Mouse (Mus musculus) ES-E14 (cell line): Measurements from ENCODE around the gene Pak7. TPM values are rescaled to one million over a fixed set of nuclear protein-coding genes. Genes with fewer than 3 reads are reported as not detected.

Experiments used
- DNase-seq: peaks from one replicate; pipeline ENCODE4 v3.0.0-alpha.2; 2013; ENCODE audit warnings: low read depth, low spot score
- H3K27ac ChIP-seq: 2 replicates; pipeline ENCODE4 v1.5.1; 2012; ENCODE audit warnings: low read depth, mild to moderate bottlenecking, low read length, moderate library complexity, mixed read lengths; ENCODE audit not compliant: poor library complexity, insufficient read depth, severe bottlenecking
- H3K36me3 ChIP-seq: 2 replicates; pipeline ENCODE4 v1.6.1; 2012; ENCODE audit warnings: mild to moderate bottlenecking, low read length, moderate library complexity, mixed read lengths; ENCODE audit not compliant: control insufficient read depth, poor library complexity, insufficient read depth, severe bottlenecking
- H3K4me1 ChIP-seq, 2 experiments: fragments of 150-350 bp in 1 of 2; sonication (generic) in 1 of 2; 2 replicates each; pipeline ENCODE4 v1.6.1; 2012; ENCODE audit warnings: low read length in 2 of 2, mild to moderate bottlenecking in 1 of 2, mixed read lengths in 1 of 2; ENCODE audit not compliant: control insufficient read depth in 2 of 2, insufficient read depth in 2 of 2, poor library complexity in 1 of 2
- H3K4me3 ChIP-seq, 2 experiments: fragments of 150-350 bp in 1 of 2; sonication (generic) in 1 of 2; 2 replicates each; pipeline ENCODE4 v1.5.1; 2012; ENCODE audit warnings: low read length in 2 of 2, low read depth in 1 of 2, mild to moderate bottlenecking in 1 of 2, mixed read lengths in 1 of 2; ENCODE audit not compliant: insufficient read depth in 1 of 2, poor library complexity in 1 of 2, severe bottlenecking in 1 of 2
- H3K9ac ChIP-seq: 2 replicates; pipeline ENCODE4 v1.6.1; 2012; ENCODE audit warnings: low read depth, mild to moderate bottlenecking, low read length, mixed read lengths; ENCODE audit not compliant: poor library complexity, insufficient read depth, severe bottlenecking
- H3K9me3 ChIP-seq: fragments of 150-350 bp; sonication (generic); 2 replicates; pipeline ENCODE4 v1.6.1; 2012; ENCODE audit warnings: low read depth, mild to moderate bottlenecking, low read length; ENCODE audit not compliant: control insufficient read depth, insufficient read depth
- CHD2 ChIP-seq: IDR thresholded peaks from 2 replicates; pipeline ENCODE4 v1.6.1; 2014; ENCODE audit warnings: mild to moderate bottlenecking, low read depth, low read length, inconsistent platforms
- HCFC1 ChIP-seq: IDR thresholded peaks from 2 replicates; pipeline ENCODE4 v1.6.1; 2012; ENCODE audit warnings: low read length, inconsistent platforms, borderline replicate concordance; ENCODE audit not compliant: insufficient read depth
- MAFK ChIP-seq: IDR thresholded peaks from 2 replicates; pipeline ENCODE4 v1.6.1; 2014; ENCODE audit warnings: mild to moderate bottlenecking, low read depth, low read length, inconsistent platforms; ENCODE audit not compliant: insufficient read depth
- ZC3H11A ChIP-seq: IDR thresholded peaks from 2 replicates; pipeline ENCODE4 v1.6.1; 2012; ENCODE audit warnings: low read depth, mild to moderate bottlenecking, inconsistent platforms, low read length, borderline replicate concordance
- ZNF384 ChIP-seq: IDR thresholded peaks from 2 replicates; pipeline ENCODE4 v1.6.1; 2012; ENCODE audit warnings: low read depth, low read length, inconsistent platforms
- in situ Hi-C, 2 experiments: fragments of 600-800 bp; cut with MboI; formaldehyde crosslinking; loops; one replicate each; pipeline ENCODE4 v1.15.1; 2025; ENCODE audit warnings: low sequenced_read_pairs in 2 of 2, inconsistent platforms in 1 of 2; ENCODE audit not compliant: unreplicated experiment in 2 of 2
- total RNA-seq: library from RNA; depleted of rRNA; stranded (reverse); fragments of 300-350 nt; gene quantifications from 2 replicates; pipeline ENCODE4 v1.2.3, GENCODE M21; 2012

Pak7 gene
- total RNA-seq, 1 experiment: 0.22 TPM

GRCm38 (mm10) chr2:136118006-136118405 is 269.8 kb downstream of the Pak7 start:
- H3K27ac ChIP-seq: no peak overlapping the region
- in situ Hi-C loops: no loop called here
- no peaks in the 10 kb centered on the region for H3K36me3 ChIP-seq
- H3K9me3 ChIP-seq: no peaks in the 10 kb centered on the region
- H3K4me3 ChIP-seq: no peak overlapping the region
- H3K9ac ChIP-seq: no peak overlapping the region
- DNase-seq: no peak
- no peak for TF ChIP-seq CHD2
- TF ChIP-seq MAFK: no peak
- TF ChIP-seq ZNF384: no peak
- no peak for TF ChIP-seq HCFC1
- TF ChIP-seq ZC3H11A: no peak
- no peaks in the 10 kb centered on the region for H3K4me1 ChIP-seq

DNA sequence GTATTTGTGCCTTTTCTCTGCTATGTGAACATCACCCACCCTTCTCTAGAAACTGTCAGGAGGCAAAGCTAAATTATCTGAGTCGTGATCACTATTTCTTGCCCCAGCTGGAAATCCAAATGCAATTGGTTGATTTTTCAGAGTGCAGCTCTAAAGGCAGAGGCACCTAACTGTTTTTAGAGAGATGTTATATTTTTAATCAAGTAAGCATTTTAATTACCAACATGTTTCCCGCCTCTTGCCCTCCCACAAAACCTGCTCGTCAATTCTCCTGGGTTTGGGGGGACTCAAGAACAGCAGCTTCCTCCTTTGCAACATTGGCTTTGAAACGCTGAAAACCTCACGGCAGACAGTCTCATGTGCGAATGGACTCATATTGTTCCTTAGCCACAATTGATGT is 274.4 kb downstream of the Pak7 start:
- no peak for DNase-seq
- in situ Hi-C loops: no loop called here

GRCm38 (mm10) chr2:136109038-136109363 is 278.8 kb downstream of the Pak7 start:
- TF ChIP-seq MAFK: no peak
- no peak for TF ChIP-seq ZNF384
- TF ChIP-seq HCFC1: no peak
- TF ChIP-seq CHD2: no peak
- no peak for TF ChIP-seq ZC3H11A
- in situ Hi-C loops: no loop called here
- Histone ChIP-seq H3K9me3 (no peaks in the 10 kb centered on the region), H3K9ac (no peak overlapping the region), H3K4me3 (no peak overlapping the region), H3K27ac (no peak overlapping the region), H3K36me3 (no peaks in the 10 kb centered on the region), H3K4me1 (peaks cover 0 to 2% of the 10 kb centered on the region in 2 experiments; a peak in 1 of 4 replicates)
- DNase-seq: no peak

More for the DNA sequence above, 274.4 kb downstream of the Pak7 start:
- Histone ChIP-seq H3K4me1 (peaks cover 0 to 1% of the 10 kb centered on the region in 2 experiments; a peak in 1 of 4 replicates), H3K4me3 (no peak overlapping the region), H3K36me3 (no peaks in the 10 kb centered on the region), H3K9ac (no peak overlapping the region), H3K9me3 (no peaks in the 10 kb centered on the region), H3K27ac (no peak overlapping the region)
- TF ChIP-seq CHD2 (no peak), ZC3H11A (no peak), MAFK (no peak), ZNF384 (no peak), HCFC1 (no peak)

DNA sequence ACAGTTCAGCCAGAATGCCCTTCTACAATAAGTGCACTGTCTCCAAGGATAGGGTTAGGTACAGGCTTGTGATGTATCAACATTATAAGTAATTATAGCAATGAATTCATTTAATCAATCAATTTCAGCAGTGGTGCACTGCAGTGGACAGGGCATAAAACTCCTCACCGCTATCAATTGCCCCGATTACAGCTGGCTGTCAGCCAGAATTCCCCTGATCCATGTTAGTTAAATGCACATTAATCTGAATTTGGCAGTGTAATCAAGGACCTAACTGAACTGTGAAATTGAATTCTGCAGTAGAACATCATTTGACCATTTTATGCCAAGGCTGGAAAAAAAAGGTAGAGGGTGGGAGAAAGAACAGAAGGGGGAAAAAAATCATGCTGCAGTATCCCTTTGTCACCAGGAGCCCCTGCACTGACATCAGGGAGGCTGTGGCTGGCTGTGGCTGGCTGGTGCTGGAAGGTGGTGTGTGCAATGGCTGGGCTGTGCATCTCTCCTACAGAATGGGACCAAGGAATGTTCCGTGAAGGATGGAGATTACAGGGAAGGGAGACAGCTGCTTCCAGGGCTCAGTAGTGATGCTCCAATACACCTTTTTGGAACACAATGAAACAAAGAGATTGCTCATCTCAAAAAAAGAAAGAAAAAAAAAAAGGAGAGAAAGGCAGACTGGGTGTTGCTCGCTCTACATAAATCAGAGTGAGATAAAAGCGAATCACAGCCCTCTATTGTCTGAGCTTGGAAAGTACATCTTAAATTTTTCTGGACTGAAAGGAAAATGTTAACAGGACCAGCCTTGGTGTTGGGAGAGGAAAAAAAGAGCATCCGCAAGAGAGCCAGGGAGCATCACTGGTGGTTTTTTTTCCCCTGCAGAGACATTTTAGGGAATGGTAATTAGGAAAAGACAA is 279.4 kb downstream of the Pak7 start:
- no peak for TF ChIP-seq ZC3H11A
- TF ChIP-seq HCFC1: no peak
- no peak for TF ChIP-seq MAFK
- no peak for TF ChIP-seq CHD2
- TF ChIP-seq ZNF384: 0 out of 2 replicates have a peak, but pooled peaks have one; percentile 27
- in situ Hi-C loops: no loop called here
- no peaks in the 10 kb centered on the region for H3K9me3 ChIP-seq
- H3K27ac ChIP-seq: no peak overlapping the region
- DNase-seq: peak; percentile 9
- no peak overlapping the region for H3K4me3 ChIP-seq
- no peaks in the 10 kb centered on the region for H3K36me3 ChIP-seq
- H3K4me1 ChIP-seq: peaks cover 0 to 2% of the 10 kb centered on the region in 2 experiments; a peak in 1 of 4 replicates
- H3K9ac ChIP-seq: no peak overlapping the region

- no peak overlapping the region for H3K9ac ChIP-seq
- no peak for TF ChIP-seq MAFK
- no peak for TF ChIP-seq HCFC1
- TF ChIP-seq CHD2: no peak
- no peak for TF ChIP-seq ZC3H11A
- no peak for TF ChIP-seq ZNF384
- DNase-seq: peak; percentile 19
- no peaks in the 10 kb centered on the region for H3K36me3 ChIP-seq
- peaks cover 0 to 2% of the 10 kb centered on the region in 2 experiments; a peak in 1 of 4 replicates for H3K4me1 ChIP-seq
- no peaks in the 10 kb centered on the region for H3K9me3 ChIP-seq
- in situ Hi-C loops: no loop called here
- H3K27ac ChIP-seq: no peak overlapping the region
- H3K4me3 ChIP-seq: no peak overlapping the region
These were observed 280.2 kb downstream of the Pak7 start for GRCm38 (mm10) chr2:136107597-136107996.
